Mouse (Mus musculus) neutrophil, adult 5-6 weeks (primary cell): ENCODE results near the gene Col7a1. TPM values are rescaled to one million over a fixed set of nuclear protein-coding genes. Genes with fewer than 3 reads are reported as not detected.

ENCODE experiments used
- ATAC-seq: fragments of 151-379, 151-347 bp; 2 replicates; pipeline ENCODE4 v1.8.0; 2017; ENCODE audit warnings: mild to moderate bottlenecking, moderate TSS enrichment; ENCODE audit not compliant: insufficient number of reproducible peaks, poor library complexity, low FRiP score, severe bottlenecking; ENCODE audit errors: extremely low read depth
- total RNA-seq: library from RNA; stranded (forward); fragments of 200-1000 nt; gene quantifications from 2 replicates; pipeline ENCODE4 v1.2.3, GENCODE M21; 2017

Gene Col7a1
- total RNA-seq, 1 experiment from 2014 or later = 2.3 TPM

DNA sequence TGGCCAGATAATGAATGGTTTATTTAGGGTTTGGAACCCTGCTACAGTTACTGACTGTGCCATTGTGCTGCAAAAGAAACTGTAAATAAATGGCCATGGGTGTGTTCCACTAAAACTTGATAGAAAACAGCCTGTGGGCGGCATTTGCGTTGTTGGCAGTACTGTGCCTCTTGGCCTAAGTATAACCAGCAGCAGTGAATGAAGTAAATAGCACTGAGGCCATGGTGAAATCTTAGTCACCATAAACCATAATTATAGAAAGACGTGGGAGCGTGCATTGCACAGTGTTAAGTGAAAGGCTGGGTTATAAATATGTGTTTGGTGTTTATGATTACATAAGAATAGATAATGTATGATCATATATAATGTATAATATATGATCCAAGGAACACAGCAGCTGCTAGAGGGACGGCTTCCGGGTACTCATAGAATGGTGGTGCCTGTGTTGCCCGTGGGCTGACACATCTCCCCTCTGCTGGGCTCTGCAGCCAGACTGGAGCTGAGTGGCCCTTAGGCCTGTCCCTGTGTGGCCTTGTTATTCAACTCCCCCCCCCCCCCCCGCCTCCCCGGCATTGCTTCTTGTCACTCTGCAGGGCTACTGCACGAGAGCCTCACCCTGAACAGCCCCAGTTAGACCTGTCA is 55.7 kb downstream of the Col7a1 start:
- ATAC-seq = no peak

DNA sequence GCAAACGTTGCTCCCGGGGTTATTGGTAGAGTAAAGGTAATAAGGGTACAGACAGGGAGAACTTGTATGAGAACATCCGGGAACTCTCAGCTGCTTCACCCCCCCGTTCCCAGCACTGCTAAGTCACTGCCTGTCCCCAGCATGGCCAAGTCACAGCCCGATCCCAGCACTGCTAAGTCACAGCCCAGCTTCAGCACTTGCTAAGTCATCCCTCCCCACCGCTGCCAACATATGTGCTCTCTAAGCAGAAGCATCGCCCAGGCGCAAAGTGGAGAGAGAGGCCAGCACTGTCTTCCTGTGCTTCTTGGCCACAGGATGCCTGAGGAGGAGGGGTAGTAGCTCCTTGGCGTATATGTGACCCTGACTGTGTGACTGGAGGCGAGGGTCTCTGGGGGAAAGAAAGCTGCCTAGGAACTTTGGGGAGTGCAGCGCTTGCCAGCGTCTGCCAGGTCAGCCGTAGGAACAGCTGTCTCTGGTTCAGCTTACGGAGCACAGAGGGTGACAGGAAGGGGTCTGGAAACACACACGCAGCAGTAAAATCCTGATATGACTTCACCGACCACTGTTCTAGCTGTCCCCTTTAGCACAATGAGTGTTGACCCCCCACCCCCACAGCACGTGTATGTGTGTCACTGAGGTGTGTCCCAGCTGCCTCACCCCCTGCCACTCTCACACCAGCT is 56.4 kb downstream of the Col7a1 start:
- ATAC-seq = peak; percentile 93

DNA sequence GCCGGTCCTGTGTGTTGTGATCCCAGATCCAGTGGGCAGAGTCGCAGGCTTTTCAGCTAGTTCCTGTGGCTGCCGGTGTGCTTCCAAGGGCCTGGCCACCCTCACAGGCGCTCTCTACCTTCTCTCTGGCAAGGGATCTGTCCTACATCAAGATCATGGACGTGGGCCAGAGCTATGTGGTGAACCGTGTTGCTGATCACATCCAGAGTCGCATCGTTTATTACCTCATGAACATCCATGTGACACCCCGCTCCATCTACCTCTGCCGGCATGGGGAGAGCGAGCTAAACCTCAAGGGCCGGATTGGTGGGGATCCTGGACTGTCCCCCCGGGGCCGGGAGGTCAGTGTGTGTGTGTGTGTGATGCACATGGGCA is 56.9 kb downstream of the Col7a1 start:
- no peak for ATAC-seq

DNA sequence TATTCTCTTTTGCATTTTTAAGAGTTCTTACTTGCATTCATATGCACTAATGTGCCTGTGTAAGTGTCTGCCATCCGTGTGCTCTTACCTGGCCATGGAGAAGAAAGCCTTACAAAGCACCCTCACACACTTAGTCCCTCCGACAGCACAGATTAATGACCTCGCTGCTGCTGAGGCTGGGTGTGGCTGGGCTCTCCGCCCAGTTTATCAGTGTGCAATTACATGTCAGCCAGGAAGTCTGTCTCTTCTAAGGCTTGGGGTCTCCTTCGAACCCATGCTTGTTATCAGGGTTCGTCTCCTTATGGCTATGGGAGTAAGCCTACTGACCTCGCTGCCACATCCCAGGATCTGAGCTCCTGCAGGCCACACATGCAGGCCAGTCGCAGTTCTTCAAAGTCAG is 62.0 kb downstream of the Col7a1 start:
- ATAC-seq = no peak

DNA sequence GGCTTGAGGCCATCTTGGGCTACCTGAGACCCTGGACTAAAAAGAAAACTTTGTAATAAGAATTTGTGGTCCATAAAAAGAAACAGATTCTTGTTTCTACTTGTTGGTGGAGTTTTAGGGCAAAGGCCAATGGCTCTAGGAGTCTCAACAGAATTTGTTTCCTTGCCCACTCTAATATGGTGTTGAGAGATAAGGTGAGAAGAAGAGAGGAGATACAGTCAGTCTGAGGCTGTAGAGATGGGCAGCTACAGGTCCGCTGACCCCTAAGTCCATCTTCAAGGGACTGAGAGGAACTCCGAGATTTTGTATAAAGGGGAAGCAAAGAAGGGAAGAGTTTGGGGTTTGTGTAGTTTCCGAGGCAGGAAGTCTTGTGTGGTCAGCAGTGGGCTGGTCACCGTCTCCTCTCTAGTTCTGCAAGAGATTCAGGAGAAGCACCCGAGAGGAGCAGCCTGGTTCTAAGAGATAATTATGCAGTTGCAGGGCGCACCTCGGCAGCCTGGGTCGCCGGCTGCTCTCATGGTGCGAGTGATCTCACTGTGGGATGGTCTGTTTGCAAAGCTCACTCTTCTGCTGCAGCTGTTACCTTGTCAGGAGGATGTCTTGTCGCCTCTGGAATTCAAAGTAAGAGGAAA is 63.7 kb downstream of the Col7a1 start:
- no peak for ATAC-seq

DNA sequence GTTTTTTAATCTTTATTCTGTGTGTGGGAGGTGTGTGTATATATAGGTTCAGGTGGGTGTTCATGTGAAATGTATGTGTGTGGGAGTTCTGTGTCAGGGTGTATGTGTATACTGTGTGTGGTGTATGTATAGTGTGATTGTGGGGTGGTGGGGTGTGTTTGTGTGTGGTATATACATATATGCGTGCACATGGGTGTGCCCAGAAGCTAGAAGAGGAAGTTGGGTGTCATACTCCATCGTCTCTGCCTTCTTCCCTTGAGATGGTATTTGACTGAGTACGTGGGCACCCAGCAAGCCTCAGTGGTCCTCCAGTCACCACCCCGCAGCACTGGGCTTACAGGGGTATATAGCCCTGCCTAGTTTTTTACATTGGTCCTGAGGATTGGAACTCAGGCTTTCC is 68.0 kb downstream of the Col7a1 start:
- peak; percentile 83 for ATAC-seq

DNA sequence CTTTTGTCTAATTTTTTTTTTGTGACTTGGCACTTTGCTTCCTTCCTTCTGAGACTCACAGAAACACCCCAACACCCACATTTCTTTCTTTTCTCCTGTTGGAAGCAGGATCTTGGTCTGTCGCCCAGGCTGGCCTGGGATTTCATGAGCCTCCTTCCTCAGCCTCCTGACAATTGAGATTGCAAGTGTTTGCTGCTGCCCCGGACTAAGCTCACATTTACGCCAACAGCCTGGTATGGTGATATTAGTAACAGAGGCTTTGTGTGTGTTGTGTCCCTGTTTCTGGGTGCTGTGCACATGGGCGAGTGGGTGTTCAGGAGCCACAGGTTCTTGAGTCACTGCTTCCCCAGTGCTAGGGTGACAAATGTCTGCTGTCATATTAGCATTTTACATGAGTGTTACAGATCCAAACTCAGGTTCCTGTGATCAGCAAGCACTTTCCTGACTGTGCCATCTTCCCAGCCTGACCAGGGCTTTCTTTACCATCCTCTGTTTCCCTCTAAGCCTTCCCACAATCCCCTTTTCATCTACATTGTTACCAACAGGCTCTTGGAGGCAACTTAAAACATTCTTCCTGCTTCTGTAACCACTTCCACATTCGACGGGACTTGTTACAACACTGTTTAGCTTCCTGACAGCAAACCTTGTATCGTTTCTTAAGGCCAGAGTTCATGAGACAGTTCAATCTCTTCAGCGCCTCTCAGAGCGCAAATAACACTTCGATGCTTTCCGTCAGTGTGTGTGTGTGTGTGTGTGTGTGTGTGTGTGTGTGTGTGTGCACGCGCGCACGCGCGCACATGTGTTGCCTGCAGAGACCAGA is 69.7 kb downstream of the Col7a1 start:
- ATAC-seq = peak; percentile 59

DNA sequence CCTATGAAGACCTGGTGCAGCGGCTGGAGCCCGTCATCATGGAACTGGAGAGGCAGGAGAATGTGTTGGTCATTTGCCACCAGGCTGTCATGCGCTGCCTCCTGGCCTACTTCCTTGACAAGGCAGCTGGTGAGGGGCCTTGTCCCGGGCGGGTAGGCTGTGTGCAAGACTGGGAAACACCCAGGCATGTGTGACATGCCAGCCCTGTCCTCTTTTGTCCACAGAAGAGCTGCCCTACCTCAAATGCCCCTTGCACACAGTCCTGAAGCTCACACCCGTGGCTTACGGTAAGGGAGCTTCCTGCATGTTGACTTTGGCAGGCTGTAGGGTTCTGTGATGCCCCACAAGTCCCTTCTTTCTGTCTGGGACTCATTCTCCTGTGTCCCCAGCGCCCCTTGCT is 74.1 kb downstream of the Col7a1 start:
- ATAC-seq = no peak

DNA sequence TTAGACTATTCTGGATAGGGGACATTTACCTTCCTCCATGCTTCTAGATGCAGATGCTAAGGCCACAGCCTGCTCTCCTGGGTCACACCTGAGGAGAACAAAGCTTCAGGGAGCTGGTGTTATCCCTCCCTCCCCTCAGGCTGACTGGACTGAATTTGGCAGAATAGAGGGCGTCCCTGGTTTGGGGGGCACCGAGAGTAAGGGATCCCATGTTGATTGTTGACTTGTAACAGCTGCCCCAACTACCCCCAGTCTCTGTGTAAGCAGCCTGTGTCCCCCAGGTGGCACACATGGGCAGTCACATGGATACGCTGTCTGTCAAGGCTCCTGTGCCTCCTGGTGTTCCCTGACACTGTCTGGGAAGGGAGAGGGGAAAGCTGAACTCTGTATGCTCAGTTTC is 75.0 kb downstream of the Col7a1 start:
- ATAC-seq = no peak

DNA sequence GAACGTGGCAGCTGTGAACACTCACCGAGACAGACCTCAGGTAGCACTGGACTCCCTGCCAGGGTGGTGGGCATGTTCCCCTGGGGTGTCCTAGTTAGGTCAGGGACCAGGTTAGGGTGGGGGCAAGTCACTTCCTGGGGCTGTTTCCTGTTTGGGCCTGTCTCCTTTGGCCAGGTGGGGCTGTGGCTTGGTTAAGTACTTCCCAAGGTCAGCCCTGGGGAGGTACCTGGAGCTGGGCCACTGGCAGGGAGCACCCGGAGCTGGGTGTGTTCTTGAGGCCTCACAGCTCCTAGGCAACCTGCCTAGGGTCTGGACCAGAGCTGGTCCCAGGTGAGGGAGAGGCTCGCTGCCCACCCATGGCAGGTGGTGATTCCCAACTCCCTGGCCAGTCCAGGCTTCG is 75.5 kb downstream of the Col7a1 start:
- ATAC-seq = no peak

DNA sequence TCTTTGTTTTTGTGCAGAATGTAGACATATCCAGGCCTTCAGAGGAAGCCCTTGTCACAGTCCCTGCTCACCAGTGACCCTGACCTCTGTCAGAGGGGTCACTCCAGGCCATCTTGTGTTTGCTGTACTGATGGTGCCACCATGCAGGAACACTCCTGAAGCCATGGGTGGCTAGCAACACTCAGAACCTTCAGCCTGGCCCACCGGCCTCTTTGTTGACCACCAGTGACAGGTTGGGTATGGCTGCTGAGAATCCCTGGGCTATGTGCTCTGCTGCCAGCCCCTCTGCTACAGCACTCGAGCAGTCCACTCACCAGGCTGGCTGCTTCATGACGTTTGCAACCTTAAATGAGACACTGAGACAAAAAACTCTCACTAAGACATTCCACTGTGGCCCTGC is 76.9 kb downstream of the Col7a1 start:
- no peak for ATAC-seq

DNA sequence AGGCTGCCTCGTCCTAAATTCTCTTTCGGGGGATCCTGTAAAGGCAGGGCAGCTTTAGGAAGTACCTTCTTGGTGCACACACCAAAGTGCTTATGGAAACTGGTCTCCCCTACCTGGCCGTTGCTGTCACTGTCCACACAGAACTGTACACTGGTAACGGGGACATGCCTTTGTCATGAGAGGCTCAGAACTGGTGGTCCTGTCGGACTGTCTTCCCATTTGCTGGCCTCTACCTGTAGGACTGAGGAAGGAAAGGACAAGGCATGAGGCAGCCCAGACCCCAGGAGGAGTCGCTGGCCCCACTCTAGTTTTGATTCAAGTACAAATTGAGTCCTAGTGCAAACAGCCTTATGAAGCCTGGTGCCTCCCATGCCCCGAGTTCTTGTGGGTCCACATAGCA is 77.6 kb downstream of the Col7a1 start:
- ATAC-seq = no peak

DNA sequence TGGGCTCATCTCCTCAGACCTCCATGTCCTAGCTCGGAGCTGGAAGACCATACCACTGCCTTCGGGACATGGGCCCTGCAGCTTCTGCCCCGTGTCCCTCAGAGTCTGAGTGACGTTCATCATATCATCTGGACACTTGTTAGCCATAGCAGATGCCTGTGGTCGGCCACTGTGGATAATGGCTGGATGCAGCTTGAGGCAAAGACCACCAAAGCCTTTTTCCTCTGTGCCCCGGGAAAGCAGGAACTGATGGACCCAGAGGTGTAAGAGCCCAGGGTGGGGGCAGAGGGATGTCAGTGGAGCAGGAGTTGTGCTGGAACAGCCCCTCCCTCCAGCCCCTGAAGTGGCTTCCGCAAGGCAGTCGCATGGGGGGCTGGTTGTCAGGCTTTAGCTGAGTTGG is 78.3 kb downstream of the Col7a1 start:
- no peak for ATAC-seq

DNA sequence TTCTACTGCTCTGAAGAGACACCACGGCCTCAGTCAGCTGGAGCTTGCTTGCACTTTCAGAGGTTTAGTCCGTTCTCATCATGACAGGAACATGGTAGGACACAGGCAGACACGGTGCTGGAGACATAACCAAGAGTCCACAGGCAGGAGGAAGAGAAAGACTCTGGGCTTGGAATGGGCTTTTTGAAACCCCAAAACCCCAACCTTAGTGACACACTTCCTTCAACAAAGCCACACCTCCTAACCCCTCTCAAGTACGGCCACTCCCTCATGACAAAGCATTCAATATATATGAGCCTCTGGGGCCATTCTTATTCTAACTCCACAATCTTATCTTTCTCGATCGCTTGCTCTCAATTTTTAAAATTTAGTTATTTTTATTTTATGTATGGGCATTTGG is 79.0 kb downstream of the Col7a1 start:
- 0 out of 2 replicates have a peak, but pooled peaks have one; percentile 35 for ATAC-seq

Other genes starting within 250 kb of the Col7a1 start
- gene Ip6k2, start 169.8 kb upstream of the Col7a1 start, total RNA-seq = 70.6 and 87.9 TPM in 2 replicates
- 9.7 and 11.3 TPM in 2 replicates for gene Nckipsd, start 145.2 kb upstream of the Col7a1 start, total RNA-seq
- 2.1 and 2.5 TPM in 2 replicates for gene Celsr3, start 127.3 kb upstream of the Col7a1 start, total RNA-seq
- gene Slc26a6, start 100.3 kb upstream of the Col7a1 start, total RNA-seq = 2.4 and 8.5 TPM in 2 replicates
- not detected in 2 replicates for gene Tmem89, start 39.0 kb upstream of the Col7a1 start, total RNA-seq
- gene Uqcrc1, start 17.0 kb upstream of the Col7a1 start, total RNA-seq = 82.3 and 109 TPM in 2 replicates
- 0.49 TPM in 1 of 2 replicates, not detected in the other for gene Ucn2, start 32.4 kb downstream of the Col7a1 start, total RNA-seq
- 147 and 153 TPM in 2 replicates for gene Pfkfb4, start 38.2 kb downstream of the Col7a1 start, total RNA-seq
- gene Shisa5, start 85.0 kb downstream of the Col7a1 start, total RNA-seq = 1,927 and 2,078 TPM in 2 replicates
- gene Trex1, start 106.1 kb downstream of the Col7a1 start, total RNA-seq = 28.9 and 29.1 TPM in 2 replicates
- gene Atrip, start 120.5 kb downstream of the Col7a1 start, total RNA-seq = 15.9 and 22.6 TPM in 2 replicates
- gene Ccdc51, start 128.9 kb downstream of the Col7a1 start, total RNA-seq = 5.8 and 5.9 TPM in 2 replicates
- 99.2 and 100 TPM in 2 replicates for gene Tma7, start 129.0 kb downstream of the Col7a1 start, total RNA-seq
- gene Plxnb1, start 141.8 kb downstream of the Col7a1 start, total RNA-seq = 0.12 and 1.0 TPM in 2 replicates
- gene Fbxw21, start 208.5 kb downstream of the Col7a1 start, total RNA-seq = 0.93 TPM in 1 of 2 replicates, not detected in the other
- gene Fbxw13, start 242.4 kb downstream of the Col7a1 start, total RNA-seq = 0.81 and 1.4 TPM in 2 replicates